Mouse (Mus musculus) kidney, adult 2 months (tissue): Measurements from ENCODE around the gene Sox18.

ENCODE experiments used
- CTCF ChIP-seq: fragments of 200-500 bp; conservative IDR thresholded peaks from 2 replicates; pipeline ENCODE4 v1.5.1; 2011; ENCODE audit warnings: low read depth, mild to moderate bottlenecking, control low read depth, low read length, moderate library complexity, mixed read lengths; ENCODE audit not compliant: insufficient read depth, insufficient read length
- POLR2A ChIP-seq: fragments of 200-500 bp; IDR thresholded peaks from one replicate; pipeline ENCODE4 v1.6.1; 2011; ENCODE audit warnings: low read depth, low read length, control low read depth

- 0 out of 2 replicates have a peak, but pooled peaks have one; percentile 9 for TF ChIP-seq CTCF
- TF ChIP-seq POLR2A = no peak
These were observed 4.0 kb upstream of the Sox18 start for GRCm38 (mm10) chr2:181675454-181675853.
